Mouse (Mus musculus): Measurements from ENCODE around the gene Emid1. TPM values are rescaled to one million over a fixed set of nuclear protein-coding genes. Genes with fewer than 3 reads are reported as not detected.

Emid1 gene
- total and polyA plus RNA-seq, 3 experiments, result 0.10 to 0.15 TPM; not detected in 1

DNA sequence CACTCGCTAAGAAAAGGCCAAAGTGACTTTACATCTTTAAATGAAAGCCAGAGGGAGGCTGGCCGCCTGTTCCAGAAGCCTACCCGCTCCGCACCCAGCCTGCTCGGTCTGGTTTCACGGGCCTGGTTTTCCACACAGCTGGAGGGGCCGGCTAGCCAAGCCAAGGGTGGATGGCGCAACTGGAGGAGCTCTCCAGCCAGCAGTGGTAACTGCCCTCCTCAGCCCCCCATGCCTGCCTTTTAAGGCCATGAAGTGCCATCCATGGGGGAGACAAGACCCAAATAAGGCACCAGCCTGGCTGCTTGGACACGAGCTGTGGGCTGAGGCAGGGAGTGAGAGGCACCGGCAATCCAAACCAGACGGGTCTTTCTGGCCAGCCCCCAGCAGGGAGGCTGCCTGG, 16.1 kb downstream of the Emid1 start:
- Histone ChIP-seq H3K79me2 (ENCODE audit: control insufficient read depth, insufficient read depth, low read length, poor library complexity) (no peaks in the 10 kb centered on the region), H3K27me3 (ENCODE audit: control insufficient read depth in 1 of 2, insufficient read depth in 2 of 2, low read length in 2 of 2) (no peaks in the 10 kb centered on the region; a peak in 1 of 4 replicates), H3K9me3 (replicated peaks; ENCODE audit: insufficient read depth, low read length) (no peaks in the 10 kb centered on the region), H3K4me1 (ENCODE audit: control insufficient read depth in 1 of 2, insufficient read depth in 2 of 2, low read length in 2 of 2) (peaks cover 0 to 2% of the 10 kb centered on the region in 2 experiments; a peak in 1 of 4 replicates), H3K36me3 (ENCODE audit: control insufficient read depth in 1 of 2, insufficient read depth in 2 of 2, low read length in 2 of 2) (no peaks in the 10 kb centered on the region), H3K4me3 (ENCODE audit: control insufficient read depth in 1 of 2, insufficient read depth in 1 of 2, low read depth in 2 of 2, low read length in 2 of 2) (no peak overlapping the region), H3K27ac (ENCODE audit: control insufficient read depth, low read depth, low read length) (no peak overlapping the region), H3K9ac (ENCODE audit: control insufficient read depth, low read depth, low read length, poor library complexity, severe bottlenecking) (no peak overlapping the region)
- no peak for TF ChIP-seq MAX (IDR thresholded peaks at IDR 0.05; ENCODE audit: low read length)
- TF ChIP-seq POLR2AphosphoS5 (IDR thresholded peaks at IDR 0.05; ENCODE audit: borderline replicate concordance, low read depth, low read length), result no peak
- no peak for TF ChIP-seq RCOR1 (IDR thresholded peaks at IDR 0.05; ENCODE audit: low read depth, low read length)
- no peak for TF ChIP-seq NRF1 (IDR thresholded peaks at IDR 0.05; ENCODE audit: insufficient read depth, low read depth, low read length, poor library complexity, severe bottlenecking)
- TF ChIP-seq SIN3A (IDR thresholded peaks at IDR 0.05; ENCODE audit: low read length), result no peak
- no peak for TF ChIP-seq POLR2AphosphoS2 (IDR thresholded peaks at IDR 0.05; ENCODE audit: low read length)
- no peak for TF ChIP-seq USF1 (IDR thresholded peaks at IDR 0.05; ENCODE audit: low read depth, low read length)
- TF ChIP-seq NELFE (IDR thresholded peaks at IDR 0.05; ENCODE audit: low read depth, low read length), result no peak
- TF ChIP-seq GATA1 (IDR thresholded peaks at IDR 0.05; ENCODE audit: low read depth, low read length), result no peak
- TF ChIP-seq MAZ (IDR thresholded peaks at IDR 0.05; ENCODE audit: low read depth, low read length), result no peak
- TF ChIP-seq TAL1 (IDR thresholded peaks at IDR 0.05; ENCODE audit: low read length), result no peak
- DNase-seq (ENCODE audit: low read depth, low spot score), result no peak

DNA sequence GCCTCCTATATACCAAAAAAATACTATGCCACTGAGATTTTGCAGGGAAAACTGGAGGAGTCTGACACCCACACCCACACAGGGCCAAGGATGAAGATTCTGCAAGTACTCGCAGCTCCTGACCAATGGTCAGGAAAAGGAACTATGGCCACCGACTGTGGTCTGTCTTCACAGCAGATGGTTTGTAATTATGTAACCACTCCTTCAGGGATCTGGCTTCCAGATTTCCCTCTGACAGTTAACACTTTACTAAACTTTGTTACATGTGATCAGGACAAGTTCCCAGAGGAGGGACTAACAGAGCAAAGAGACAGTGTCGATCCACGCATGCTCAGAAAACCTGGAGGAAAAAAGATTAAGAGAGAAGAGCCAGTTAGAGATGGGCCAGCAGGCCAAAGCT, 19.3 kb downstream of the Emid1 start:
- Histone ChIP-seq H3K36me3 (ENCODE audit: control insufficient read depth in 1 of 2, insufficient read depth in 2 of 2, low read length in 2 of 2) (no peaks in the 10 kb centered on the region), H3K4me3 (ENCODE audit: control insufficient read depth in 1 of 2, insufficient read depth in 1 of 2, low read depth in 2 of 2, low read length in 2 of 2) (no peak overlapping the region), H3K27ac (ENCODE audit: control insufficient read depth, low read depth, low read length) (no peak overlapping the region), H3K4me1 (ENCODE audit: control insufficient read depth in 1 of 2, insufficient read depth in 2 of 2, low read length in 2 of 2) (no peaks in the 10 kb centered on the region), H3K9me3 (replicated peaks; ENCODE audit: insufficient read depth, low read length) (no peaks in the 10 kb centered on the region), H3K79me2 (ENCODE audit: control insufficient read depth, insufficient read depth, low read length, poor library complexity) (no peaks in the 10 kb centered on the region), H3K27me3 (ENCODE audit: control insufficient read depth in 1 of 2, insufficient read depth in 2 of 2, low read length in 2 of 2) (no peaks in the 10 kb centered on the region; a peak in 2 of 4 replicates), H3K9ac (ENCODE audit: control insufficient read depth, low read depth, low read length, poor library complexity, severe bottlenecking) (no peak overlapping the region)
- DNase-seq (ENCODE audit: low read depth, low spot score), result no peak
- TF ChIP-seq CTCF (IDR thresholded peaks at IDR 0.05 in 2 of 3, conservative IDR thresholded peaks at IDR 0.05 in 1 of 3; ENCODE audit: control insufficient read depth in 1 of 3, insufficient read depth in 1 of 3, low read depth in 2 of 3, low read length in 3 of 3, poor library complexity in 1 of 3, severe bottlenecking in 1 of 3) (no peak), EP300 (IDR thresholded peaks at IDR 0.05; ENCODE audit: low read depth in 1 of 2, low read length in 2 of 2) (no peak), SIN3A (IDR thresholded peaks at IDR 0.05; ENCODE audit: low read length) (no peak), NRF1 (IDR thresholded peaks at IDR 0.05; ENCODE audit: insufficient read depth, low read depth, low read length, poor library complexity, severe bottlenecking) (no peak), RCOR1 (IDR thresholded peaks at IDR 0.05; ENCODE audit: low read depth, low read length) (no peak), ZKSCAN1 (IDR thresholded peaks at IDR 0.05; ENCODE audit: low read depth, low read length) (no peak), TAL1 (IDR thresholded peaks at IDR 0.05; ENCODE audit: low read length) (no peak), ZNF384 (IDR thresholded peaks at IDR 0.05; ENCODE audit: low read depth, low read length) (no peak), USF1 (IDR thresholded peaks at IDR 0.05; ENCODE audit: low read depth, low read length) (no peak), MAZ (IDR thresholded peaks at IDR 0.05; ENCODE audit: low read depth, low read length) (no peak), UBTF (IDR thresholded peaks at IDR 0.05; ENCODE audit: borderline replicate concordance, insufficient read depth, low read depth, low read length) (no peak), SMC3 (IDR thresholded peaks at IDR 0.05; ENCODE audit: low read depth, low read length) (no peak), TBP (IDR thresholded peaks at IDR 0.05; ENCODE audit: low read depth, low read length) (no peak), CHD1 (IDR thresholded peaks at IDR 0.05; ENCODE audit: low read depth, low read length) (no peak), GATA1 (IDR thresholded peaks at IDR 0.05; ENCODE audit: low read depth, low read length) (no peak), KAT2A (conservative IDR thresholded peaks at IDR 0.05; ENCODE audit: low read depth, low read length) (no peak)
